Mouse (Mus musculus): ENCODE results near the gene Kir3dl1.
"Not testable (repeated sequence)": the region's sequence is repeated elsewhere in the genome, so short reads cannot be mapped to it uniquely, and the experiment has no call there.

Gene Kir3dl1

GRCm38 (mm10) chrX:136517699-136518098 lies at the start of gene Kir3dl1:
Kir3dl1 (plus strand) TSS chrX:136517999.
- not testable (repeated sequence) for DNase-seq (ENCODE audit: low read depth, low spot score)

- DNase-seq (ENCODE audit: low read depth, low spot score), result not testable (repeated sequence)
These were observed 26.2 kb downstream of the Kir3dl1 start, which contains the start of gene Kir3dl2 for GRCm38 (mm10) chrX:136543956-136544355. Kir3dl2 (minus strand) TSS chrX:136544056.

GRCm38 (mm10) chrX:136569094-136569493 lies 51.3 kb downstream of the Kir3dl1 start:
- not testable (repeated sequence) for DNase-seq (ENCODE audit: low read depth, low spot score)

All from retina, postnatal 7 days (tissue).